Mouse (Mus musculus) MEL (cell line): ENCODE data around the gene Olfr9. TPM values are rescaled to one million over a fixed set of nuclear protein-coding genes. Genes with fewer than 3 reads are reported as not detected.

ENCODE experiments used
- DNase-seq: peaks from one replicate; pipeline ENCODE4 v3.0.0; 2011; ENCODE audit warnings: low read depth, low spot score
- H3K27ac ChIP-seq: 2 replicates; pipeline ENCODE4 v1.5.1; 2012; ENCODE audit warnings: low read depth, mild to moderate bottlenecking, control low read depth, low read length, moderate library complexity; ENCODE audit not compliant: control insufficient read depth
- H3K27me3 ChIP-seq, 2 experiments: fragments of 150-350 bp in 1 of 2; sonication (generic) in 1 of 2; 2 replicates each; pipeline ENCODE4 v1.6.1; 2012; ENCODE audit warnings: low read length in 2 of 2, mild to moderate bottlenecking in 2 of 2, improper control_type of control experiment in 1 of 2, moderate library complexity in 1 of 2; ENCODE audit not compliant: insufficient read depth in 2 of 2, control insufficient read depth in 1 of 2
- H3K36me3 ChIP-seq, 2 experiments: 2 replicates each; pipeline ENCODE4 v1.6.1; 2012 to 2014; ENCODE audit warnings: low read length in 2 of 2, improper control_type of control experiment in 1 of 2, inconsistent platforms in 1 of 2, mild to moderate bottlenecking in 1 of 2; ENCODE audit not compliant: insufficient read depth in 2 of 2, control insufficient read depth in 1 of 2
- H3K4me1 ChIP-seq, 2 experiments: fragments of 150-350 bp in 1 of 2; sonication (generic) in 1 of 2; 2 replicates each; pipeline ENCODE4 v1.6.1; 2012; ENCODE audit warnings: low read length in 2 of 2, improper control_type of control experiment in 1 of 2, mild to moderate bottlenecking in 1 of 2; ENCODE audit not compliant: insufficient read depth in 2 of 2, control insufficient read depth in 1 of 2
- H3K4me3 ChIP-seq, 2 experiments: fragments of 150-350 bp in 1 of 2; sonication (generic) in 1 of 2; 2 replicates each; pipeline ENCODE4 v1.5.1; 2012; ENCODE audit warnings: low read depth in 2 of 2, low read length in 2 of 2, mild to moderate bottlenecking in 2 of 2, moderate library complexity in 2 of 2, control low read depth in 1 of 2, improper control_type of control experiment in 1 of 2; ENCODE audit not compliant: control insufficient read depth in 1 of 2, insufficient read depth in 1 of 2
- H3K79me2 ChIP-seq: 2 replicates; pipeline ENCODE4 v1.6.1; 2012; ENCODE audit warnings: mild to moderate bottlenecking, low read length, moderate library complexity; ENCODE audit not compliant: control insufficient read depth, poor library complexity, insufficient read depth
- H3K9ac ChIP-seq: 2 replicates; pipeline ENCODE4 v1.6.1; 2012; ENCODE audit warnings: low read depth, mild to moderate bottlenecking, control low read depth, low read length, moderate library complexity; ENCODE audit not compliant: control insufficient read depth, poor library complexity, severe bottlenecking
- H3K9me3 ChIP-seq: fragments of 150-350 bp; sonication (generic); replicated peaks from 2 replicates; pipeline ENCODE4 v1.6.1; 2012; ENCODE audit warnings: mild to moderate bottlenecking, low read length, improper control_type of control experiment, moderate library complexity; ENCODE audit not compliant: insufficient read depth
- BHLHE40 ChIP-seq: IDR thresholded peaks from 2 replicates; pipeline ENCODE4 v1.6.1; 2012; ENCODE audit warnings: low read depth, mild to moderate bottlenecking, inconsistent platforms, low read length, improper control_type of control experiment, borderline replicate concordance
- CHD2 ChIP-seq: IDR thresholded peaks from 2 replicates; pipeline ENCODE4 v1.6.1; 2011; ENCODE audit warnings: low read length, improper control_type of control experiment
- CTCF ChIP-seq, 3 experiments: IDR thresholded peaks in 2 of 3; conservative IDR thresholded peaks in 1 of 3; 2 replicates each; pipeline ENCODE4 v1.5.1; 2011 to 2012; ENCODE audit warnings: low read length in 3 of 3, low read depth in 2 of 3, mild to moderate bottlenecking in 2 of 3, improper control_type of control experiment in 1 of 3, inconsistent platforms in 1 of 3, mixed read lengths in 1 of 3, moderate library complexity in 1 of 3; ENCODE audit not compliant: control insufficient read depth in 1 of 3, insufficient read depth in 1 of 3, poor library complexity in 1 of 3, severe bottlenecking in 1 of 3
- ELF1 ChIP-seq: IDR thresholded peaks from 2 replicates; pipeline ENCODE4 v1.6.1; 2014; ENCODE audit warnings: low read depth, mild to moderate bottlenecking, inconsistent platforms, low read length, improper control_type of control experiment, moderate library complexity
- EP300 ChIP-seq, 2 experiments: IDR thresholded peaks; 2 replicates each; pipeline ENCODE4 v1.6.1; 2011; ENCODE audit warnings: improper control_type of control experiment in 2 of 2, low read length in 2 of 2, low read depth in 1 of 2, mild to moderate bottlenecking in 1 of 2
- ETS1 ChIP-seq: IDR thresholded peaks from 2 replicates; pipeline ENCODE4 v1.6.1; 2012; ENCODE audit warnings: low read depth, mild to moderate bottlenecking, inconsistent platforms, low read length, improper control_type of control experiment, moderate library complexity
- GABPA ChIP-seq: IDR thresholded peaks from 2 replicates; pipeline ENCODE4 v1.6.1; 2012; ENCODE audit warnings: low read depth, mild to moderate bottlenecking, inconsistent platforms, low read length, improper control_type of control experiment, moderate library complexity
- KAT2A ChIP-seq: conservative IDR thresholded peaks from 2 replicates; pipeline ENCODE4 v1.6.1; 2012; ENCODE audit warnings: low read depth, low read length, improper control_type of control experiment, inconsistent platforms
- NELFE ChIP-seq: IDR thresholded peaks from 2 replicates; pipeline ENCODE4 v1.6.1; 2011; ENCODE audit warnings: low read depth, low read length, improper control_type of control experiment
- NRF1 ChIP-seq: IDR thresholded peaks from 2 replicates; pipeline ENCODE4 v1.6.1; 2014; ENCODE audit warnings: low read depth, mild to moderate bottlenecking, inconsistent platforms, low read length, improper control_type of control experiment, moderate library complexity; ENCODE audit not compliant: poor library complexity, insufficient read depth, severe bottlenecking
- POLR2A ChIP-seq, 2 experiments: IDR thresholded peaks; 2 replicates each; pipeline ENCODE4 v1.6.1; 2011 to 2012; ENCODE audit warnings: low read length in 2 of 2, mild to moderate bottlenecking in 2 of 2, control low read depth in 1 of 2, improper control_type of control experiment in 1 of 2, low read depth in 1 of 2, moderate library complexity in 1 of 2; ENCODE audit not compliant: control insufficient read depth in 1 of 2, insufficient read depth in 1 of 2, poor library complexity in 1 of 2
- POLR2AphosphoS5 ChIP-seq: IDR thresholded peaks from 2 replicates; pipeline ENCODE4 v1.6.1; 2012; ENCODE audit warnings: low read depth, borderline replicate concordance, mild to moderate bottlenecking, inconsistent platforms, low read length, moderate library complexity, mixed read lengths
- RCOR1 ChIP-seq: IDR thresholded peaks from 2 replicates; pipeline ENCODE4 v1.6.1; 2012; ENCODE audit warnings: low read depth, mild to moderate bottlenecking, inconsistent platforms, low read length, improper control_type of control experiment
- SIN3A ChIP-seq: IDR thresholded peaks from 2 replicates; pipeline ENCODE4 v1.6.1; 2012; ENCODE audit warnings: low read length, improper control_type of control experiment, inconsistent platforms
- TAL1 ChIP-seq: IDR thresholded peaks from 2 replicates; pipeline ENCODE4 v1.6.1; 2012; ENCODE audit warnings: mild to moderate bottlenecking, inconsistent platforms, low read length, moderate library complexity, mixed read lengths
- ZC3H11A ChIP-seq: IDR thresholded peaks from 2 replicates; pipeline ENCODE4 v1.6.1; 2012; ENCODE audit warnings: low read depth, mild to moderate bottlenecking, inconsistent platforms, low read length, improper control_type of control experiment
- ZKSCAN1 ChIP-seq: IDR thresholded peaks from 2 replicates; pipeline ENCODE4 v1.6.1; 2012; ENCODE audit warnings: low read depth, mild to moderate bottlenecking, inconsistent platforms, low read length, improper control_type of control experiment, moderate library complexity
- polyA plus RNA-seq, 2 experiments: library from polyadenylated mRNA; stranded (reverse) in 1 of 2; unstranded in 1 of 2; fragments of >175 nt in 1 of 2; fragments of >200 nt in 1 of 2; gene quantifications; 2 replicates each; pipeline versions ENCODE4 v1.2.1 to v1.2.4; 2012; ENCODE audit warnings: low replicate concordance in 2 of 2, low read depth in 1 of 2; ENCODE audit not compliant: insufficient read length in 2 of 2, insufficient read depth in 1 of 2, missing spikeins in 1 of 2
- total RNA-seq: library from RNA; depleted of rRNA; stranded (reverse); fragments of 300-350 nt; gene quantifications from 2 replicates; pipeline ENCODE4 v1.2.3, GENCODE M21; 2012

Olfr9 gene
- total and polyA plus RNA-seq, 3 experiments: not detected

- no peak for TF ChIP-seq CTCF (IDR thresholded peaks at IDR 0.05 in 2 of 3, conservative IDR thresholded peaks at IDR 0.05 in 1 of 3; ENCODE audit: control insufficient read depth in 1 of 3, insufficient read depth in 1 of 3, low read depth in 2 of 3, low read length in 3 of 3, poor library complexity in 1 of 3, severe bottlenecking in 1 of 3)
- no peak for TF ChIP-seq GABPA
- no peak for TF ChIP-seq EP300 (IDR thresholded peaks at IDR 0.05; ENCODE audit: low read depth in 1 of 2, low read length in 2 of 2)
- no peaks in the 10 kb centered on the region for H3K79me2 ChIP-seq
- H3K4me1 ChIP-seq: no peaks in the 10 kb centered on the region
- H3K27ac ChIP-seq: no peak overlapping the region
- peaks cover 0 to 6% of the 10 kb centered on the region in 2 experiments for H3K27me3 ChIP-seq
- H3K9me3 ChIP-seq: no peaks in the 10 kb centered on the region
- no peak overlapping the region for H3K4me3 ChIP-seq
- H3K36me3 ChIP-seq: no peaks in the 10 kb centered on the region
- DNase-seq: no peak
- H3K9ac ChIP-seq: no peak overlapping the region
These were observed 41.7 kb upstream of the Olfr9 start for GRCm38 (mm10) chr10:128947496-128947895.

- H3K36me3 ChIP-seq: no peaks in the 10 kb centered on the region
- no peaks in the 10 kb centered on the region for H3K4me1 ChIP-seq
- peaks cover 2 to 6% of the 10 kb centered on the region in 2 experiments for H3K27me3 ChIP-seq
- DNase-seq: no peak
- H3K9ac ChIP-seq: no peak overlapping the region
- H3K27ac ChIP-seq: no peak overlapping the region
- H3K79me2 ChIP-seq: no peaks in the 10 kb centered on the region
- no peak overlapping the region for H3K4me3 ChIP-seq
- no peak for TF ChIP-seq TAL1
- TF ChIP-seq POLR2AphosphoS5: no peak
- no peak for TF ChIP-seq BHLHE40
- TF ChIP-seq ELF1: no peak
- no peak for TF ChIP-seq EP300 (IDR thresholded peaks at IDR 0.05; ENCODE audit: low read depth in 1 of 2, low read length in 2 of 2)
- no peak for TF ChIP-seq GABPA
- no peak for TF ChIP-seq KAT2A
- no peaks in the 10 kb centered on the region for H3K9me3 ChIP-seq
These were observed 38.9 kb upstream of the Olfr9 start for GRCm38 (mm10) chr10:128950208-128950887.

DNA sequence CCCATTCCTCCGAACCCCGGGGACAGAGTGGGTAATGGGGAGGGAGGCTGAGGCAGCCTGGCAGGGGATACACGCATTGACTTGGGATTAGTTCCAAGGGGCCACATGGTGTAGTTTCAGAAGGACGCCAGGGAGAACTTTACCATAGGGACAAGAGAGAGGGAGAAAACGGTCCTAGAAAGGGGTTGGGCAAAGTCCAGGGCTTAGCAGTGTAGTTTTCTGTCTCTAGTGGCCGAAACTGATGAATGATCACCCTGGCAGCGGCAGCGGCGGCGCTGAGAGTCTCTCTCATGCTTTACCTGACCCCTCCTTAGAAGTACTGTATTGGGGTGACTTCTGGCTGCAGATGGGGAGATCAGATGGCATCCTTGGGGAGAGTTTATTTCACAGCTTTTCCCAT lies 30.9 kb upstream of the Olfr9 start:
- H3K36me3 ChIP-seq: no peaks in the 10 kb centered on the region
- no peaks in the 10 kb centered on the region for H3K79me2 ChIP-seq
- peaks cover 0 to under 1% of the 10 kb centered on the region in 2 experiments; a peak in 2 of 4 replicates for H3K27me3 ChIP-seq
- no peaks in the 10 kb centered on the region for H3K4me1 ChIP-seq
- TF ChIP-seq ETS1: no peak
- TF ChIP-seq TAL1: no peak
- TF ChIP-seq NRF1: no peak
- TF ChIP-seq SIN3A: no peak
- no peak for TF ChIP-seq POLR2A (IDR thresholded peaks at IDR 0.05; ENCODE audit: control insufficient read depth in 1 of 2, insufficient read depth in 1 of 2, low read depth in 1 of 2, low read length in 2 of 2, poor library complexity in 1 of 2)
- no peak for TF ChIP-seq POLR2AphosphoS5
- TF ChIP-seq ZC3H11A: no peak
- TF ChIP-seq CTCF (IDR thresholded peaks at IDR 0.05 in 2 of 3, conservative IDR thresholded peaks at IDR 0.05 in 1 of 3; ENCODE audit: control insufficient read depth in 1 of 3, insufficient read depth in 1 of 3, low read depth in 2 of 3, low read length in 3 of 3, poor library complexity in 1 of 3, severe bottlenecking in 1 of 3): no peak
- TF ChIP-seq RCOR1: no peak
- no peak for TF ChIP-seq NELFE
- no peak for TF ChIP-seq EP300 (IDR thresholded peaks at IDR 0.05; ENCODE audit: low read depth in 1 of 2, low read length in 2 of 2)
- TF ChIP-seq CHD2: no peak
- TF ChIP-seq KAT2A: no peak
- no peak for TF ChIP-seq ZKSCAN1
- no peak overlapping the region for H3K9ac ChIP-seq
- DNase-seq: no peak
- no peaks in the 10 kb centered on the region for H3K9me3 ChIP-seq
- no peak overlapping the region for H3K4me3 ChIP-seq
- H3K27ac ChIP-seq: no peak overlapping the region
